Mouse (Mus musculus) small intestine, adult 2 months (tissue): Measurements from ENCODE around the gene Neo1.

Source experiments
- CTCF ChIP-seq: fragments of 200-500 bp; IDR thresholded peaks from 2 replicates; pipeline ENCODE4 v1.5.1; 2012; ENCODE audit warnings: low read depth, mild to moderate bottlenecking, control low read depth, inconsistent platforms, low read length, moderate library complexity, mixed read lengths; ENCODE audit not compliant: insufficient replicate concordance, insufficient read length; ENCODE audit errors: extremely low read depth
- POLR2A ChIP-seq: fragments of 200-500 bp; IDR thresholded peaks from 2 replicates; pipeline ENCODE4 v1.6.1; 2012; ENCODE audit warnings: low read depth, mild to moderate bottlenecking, control low read depth, inconsistent platforms, low read length, moderate library complexity

GRCm38 (mm10) chr9:59013365-59013764, 22.9 kb downstream of the Neo1 start:
- TF ChIP-seq CTCF (no peak), POLR2A (no peak)
